ENCODE assay signal across 14 mouse cellular contexts in genomic region chr19:53459407-53459788, GRCm38 (mm10).
A peak's percentile ranks its signal among the peaks of the same experiment; 100 is the strongest.
DNase-seq lines count a peak whose midpoint lies in the region; ATAC-seq lines count a peak whose summit lies in the region.
"Had no signal": no experiment of that assay in that cellular context is flagged by ENCODE, and none has a peak within 500 bp of the region (broad histone marks: within the 10 kb centered on the region; RNA-seq: fewer than 3 reads in every experiment).

No protein-coding gene starts in this region.

- ATAC-seq in forebrain, embryonic 15.5 days (replicated peaks) = peak; percentile 60
- ATAC-seq in limb, embryonic 12.5 days (ENCODE audit: insufficient number of reproducible peaks, insufficient read depth, low FRiP score, low TSS enrichment, low read depth) = peak; percentile 16; the same call in 1 of the 2 replicates

- DNase-seq in thymus, postnatal 4 days = peak; percentile 43
- DNase-seq in thymus, postnatal 25 days = no peak
- DNase-seq in frontal cortex, postnatal 14 days (ENCODE audit: low spot score in 2 of 2) = no peak
- no peak for DNase-seq in layer of hippocampus, adult 9-10 months (ENCODE audit: low spot score)
- DNase-seq in left cerebral cortex, postnatal 36 days (ENCODE audit: low spot score in 2 of 2) = no peak
- DNase-seq in T-cell, adult 2 months (ENCODE audit: low spot score) = no peak
- DNase-seq: adrenal gland, adult 8-10 months; gastrocnemius, postnatal 25 days; lung, adult 18-20 months had no signal

- no peak overlapping the region for H3K4me2 ChIP-seq in forebrain, embryonic 15.5 days (replicated peaks)
- no peak overlapping the region for H3K4me2 ChIP-seq in limb, embryonic 12.5 days

- H3K4me3 ChIP-seq in forebrain, embryonic 15.5 days = no peak overlapping the region
- no peak overlapping the region for H3K4me3 ChIP-seq in limb, embryonic 12.5 days (replicated peaks)
- H3K4me3 ChIP-seq: embryonic facial prominence, embryonic 13.5 days; myocyte had no signal

- H3K9me3 ChIP-seq in forebrain, embryonic 15.5 days = no peaks in the 10 kb centered on the region
- no peaks in the 10 kb centered on the region for H3K9me3 ChIP-seq in limb, embryonic 12.5 days
- H3K9me3 ChIP-seq: embryonic facial prominence, embryonic 13.5 days; G1E had no signal

- 11% methylated on average over 3 of the region's 3 CpGs for WGBS in forebrain, embryonic 15.5 days
- WGBS in limb, embryonic 12.5 days = 16% methylated on average over 3 of the region's 3 CpGs

- H3K27ac ChIP-seq in forebrain, embryonic 15.5 days (replicated peaks) = no peak overlapping the region
- H3K27ac ChIP-seq in limb, embryonic 12.5 days = no peak overlapping the region
- H3K27ac ChIP-seq: embryonic facial prominence, embryonic 13.5 days had no signal

- intact Hi-C loops in left cerebral cortex, postnatal 36 days (cut with DNase I) = no loop called here

- H3K4me1 ChIP-seq in forebrain, embryonic 15.5 days = peaks cover 25% of the 10 kb centered on the region
- peaks cover 29% of the 10 kb centered on the region for H3K4me1 ChIP-seq in limb, embryonic 12.5 days (replicated peaks)

- H3K27me3 ChIP-seq in forebrain, embryonic 15.5 days = no peaks in the 10 kb centered on the region
- peaks cover 32% of the 10 kb centered on the region for H3K27me3 ChIP-seq in limb, embryonic 12.5 days

- H3K9ac ChIP-seq in forebrain, embryonic 15.5 days (replicated peaks) = peak overlapping the region; percentile 16; the same call in 1 of the 2 replicates
- no peak overlapping the region; the same call in 1 of the 2 replicates for H3K9ac ChIP-seq in limb, embryonic 12.5 days (replicated peaks)
- H3K9ac ChIP-seq: embryonic facial prominence, embryonic 13.5 days had no signal

- no peaks in the 10 kb centered on the region for H3K36me3 ChIP-seq in forebrain, embryonic 15.5 days
- H3K36me3 ChIP-seq in limb, embryonic 12.5 days = no peaks in the 10 kb centered on the region
- H3K36me3 ChIP-seq: embryonic facial prominence, embryonic 13.5 days; G1E had no signal
